Mouse (Mus musculus) liver, embryonic 14.5 days (tissue): ENCODE measurements at regions not wholly inside any gene's neighbourhood (a gene's known extent, or its start where the extent isn't known, plus 50 kb on each side); places are given as distances from the start of the nearest gene placed in this dataset.

Experiments used
- CTCF ChIP-seq: IDR thresholded peaks from 2 replicates; pipeline ENCODE4 v1.5.1; 2016; ENCODE audit warnings: antibody characterized with exemption, low read depth, control low read depth
- EP300 ChIP-seq: IDR thresholded peaks from 2 replicates; pipeline ENCODE4 v1.6.1; 2016; ENCODE audit warnings: antibody characterized with exemption, low read depth

- TF ChIP-seq EP300 = no peak
- TF ChIP-seq CTCF = no peak
These were observed 230.0 kb upstream of the Lrig3 start for GRCm38 (mm10) chr10:125735744-125736494.
